Mouse (Mus musculus): ENCODE results near the gene Sigirr.

Gene Sigirr

GRCm38 (mm10) chr7:141099911-141100691, at the start of gene Sigirr:
Gene Sigirr (minus strand): TSS chr7:141100572.
- DNase-seq (ENCODE audit: low read depth, low spot score), result no peak

GRCm38 (mm10) chr7:141148639-141149038, 48.3 kb upstream of the Sigirr start:
- no peak for DNase-seq (ENCODE audit: low read depth, low spot score)

- DNase-seq (ENCODE audit: low read depth, low spot score), result no peak
These were observed 46.7 kb upstream of the Sigirr start for GRCm38 (mm10) chr7:141147044-141147443.

GRCm38 (mm10) chr7:141146043-141146595, 45.7 kb upstream of the Sigirr start:
- DNase-seq (ENCODE audit: low read depth, low spot score), result peak; percentile 60

- DNase-seq (ENCODE audit: low read depth, low spot score), result no peak
These were observed 45.0 kb upstream of the Sigirr start for GRCm38 (mm10) chr7:141145403-141145802.

GRCm38 (mm10) chr7:141144650-141145049, 44.3 kb upstream of the Sigirr start:
- DNase-seq (ENCODE audit: low read depth, low spot score), result no peak

GRCm38 (mm10) chr7:141143861-141144260, 43.5 kb upstream of the Sigirr start:
- DNase-seq (ENCODE audit: low read depth, low spot score), result no peak

GRCm38 (mm10) chr7:141143112-141143511, 42.7 kb upstream of the Sigirr start:
- DNase-seq (ENCODE audit: low read depth, low spot score), result no peak

- no peak for DNase-seq (ENCODE audit: low read depth, low spot score)
These were observed 41.0 kb upstream of the Sigirr start for GRCm38 (mm10) chr7:141141326-141141725.

- peak; percentile 75 for DNase-seq (ENCODE audit: low read depth, low spot score)
These were observed 31.8 kb upstream of the Sigirr start for GRCm38 (mm10) chr7:141131904-141132755.

- peak; percentile 93 for DNase-seq (ENCODE audit: low read depth, low spot score)
These were observed 30.9 kb upstream of the Sigirr start for GRCm38 (mm10) chr7:141131024-141131820.

GRCm38 (mm10) chr7:141123517-141123856, 23.1 kb upstream of the Sigirr start:
- DNase-seq (ENCODE audit: low read depth, low spot score), result no peak

- DNase-seq (ENCODE audit: low read depth, low spot score), result peak; percentile 99
These were observed 22.5 kb upstream of the Sigirr start for GRCm38 (mm10) chr7:141122689-141123516.

- no peak for DNase-seq (ENCODE audit: low read depth, low spot score)
These were observed 21.9 kb upstream of the Sigirr start, which contains the start of gene Ptdss2 for GRCm38 (mm10) chr7:141122245-141122644. Gene Ptdss2 (plus strand): TSS chr7:141122382.

GRCm38 (mm10) chr7:141121051-141121531, 20.7 kb upstream of the Sigirr start:
- no peak for DNase-seq (ENCODE audit: low read depth, low spot score)

- no peak for DNase-seq (ENCODE audit: low read depth, low spot score)
These were observed 20.2 kb upstream of the Sigirr start for GRCm38 (mm10) chr7:141120605-141121004.

GRCm38 (mm10) chr7:141119487-141119886, 19.1 kb upstream of the Sigirr start:
- DNase-seq (ENCODE audit: low read depth, low spot score), result no peak

GRCm38 (mm10) chr7:141117636-141118035, 17.3 kb upstream of the Sigirr start, which contains the start of gene Ano9:
Gene Ano9 (minus strand): TSS chr7:141117806.
- no peak for DNase-seq (ENCODE audit: low read depth, low spot score)

GRCm38 (mm10) chr7:141115874-141116273, 15.5 kb upstream of the Sigirr start:
- DNase-seq (ENCODE audit: low read depth, low spot score), result no peak

GRCm38 (mm10) chr7:141103161-141103560, 2.8 kb upstream of the Sigirr start:
- peak; percentile 36 for DNase-seq (ENCODE audit: low read depth, low spot score)
